Mouse (Mus musculus): ENCODE results near the gene Ube2j1. TPM values are rescaled to one million over a fixed set of nuclear protein-coding genes. Genes with fewer than 3 reads are reported as not detected.

Gene Ube2j1
- total RNA-seq (2023; ENCODE audit: inconsistent age): 95.1 to 108 TPM (median 101 TPM) in 4 replicates

GRCm38 (mm10) chr4:33031195-33031960 lies at the start of gene Ube2j1:
Ube2j1 (plus strand) TSS chr4:33031416.

GRCm38 (mm10) chr4:32982716-32983175 lies 48.5 kb upstream of the Ube2j1 start, which contains the start of gene Rragd:
Rragd (plus strand) TSS chr4:32983037.

DNA sequence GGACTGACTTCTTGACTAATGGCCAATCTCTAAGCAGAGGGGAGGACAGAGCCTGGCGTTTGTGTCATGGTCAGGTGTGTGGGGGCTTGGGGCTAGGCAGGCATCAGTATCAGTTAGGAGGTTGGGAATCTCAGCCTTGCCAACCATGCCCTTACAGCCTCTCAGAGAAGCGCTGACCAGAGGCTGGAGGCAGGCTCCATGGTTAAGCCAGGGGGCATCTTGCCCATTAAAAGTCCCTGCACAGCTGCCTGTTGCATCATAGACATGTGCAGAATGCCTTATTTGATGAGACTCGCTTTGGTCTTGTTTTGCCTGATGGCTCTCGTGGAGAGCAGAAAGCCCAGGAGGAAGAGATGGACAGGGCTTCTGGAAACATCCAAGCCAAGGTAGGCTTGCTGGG lies 31.8 kb downstream of the Ube2j1 start, which contains the start of gene Gabrr2:
Gene Gabrr2, plus strand, starts transcription at position 19 of the 400 bp plus-strand sequence.

Other genes starting within 250 kb of the Ube2j1 start
- 22.5 to 34.2 TPM (median 32.1 TPM) in 4 replicates for gene Lyrm2, start 231.2 kb upstream of the Ube2j1 start, total RNA-seq (2023; ENCODE audit: inconsistent age)
- 0.72 to 1.3 TPM (median 1.1 TPM) in 4 replicates for gene Ankrd6, start 80.6 kb upstream of the Ube2j1 start, total RNA-seq (2023; ENCODE audit: inconsistent age)
- 2.9 to 3.7 TPM (median 3.5 TPM) in 4 replicates for gene Rragd, start 48.4 kb upstream of the Ube2j1 start, total RNA-seq (2023; ENCODE audit: inconsistent age)
- gene Gabrr2, start 31.6 kb downstream of the Ube2j1 start, total RNA-seq (2023; ENCODE audit: inconsistent age): 0.36 to 0.93 TPM in 2 of 4 replicates, not detected in the others
- gene Gabrr1, start 101.1 kb downstream of the Ube2j1 start, total RNA-seq (2023; ENCODE audit: inconsistent age): not detected in 4 replicates
- not detected in 4 replicates for gene Pm20d2, start 158.3 kb downstream of the Ube2j1 start, total RNA-seq (2023; ENCODE audit: inconsistent age)
- gene Srsf12, start 177.6 kb downstream of the Ube2j1 start, total RNA-seq (2023; ENCODE audit: inconsistent age): 0.18 to 0.27 TPM in 2 of 4 replicates, not detected in the others

All from B cell, adult (primary cell).